Mouse (Mus musculus) thymus, adult 2 months (tissue): Measurements from ENCODE around the gene 1600015I10Rik.

ENCODE experiments used
- CTCF ChIP-seq: fragments of 200-500 bp; IDR thresholded peaks from 2 replicates; pipeline ENCODE4 v1.5.1; 2012; ENCODE audit warnings: mild to moderate bottlenecking, control low read depth, low read length, moderate library complexity, borderline replicate concordance; ENCODE audit not compliant: control insufficient read depth, poor library complexity, insufficient read depth; ENCODE audit errors: extremely low read depth
- POLR2A ChIP-seq: fragments of 200-500 bp; IDR thresholded peaks from 2 replicates; pipeline ENCODE4 v1.6.1; 2012; ENCODE audit warnings: mild to moderate bottlenecking, low read length, control low read depth, moderate library complexity; ENCODE audit not compliant: control insufficient read depth, poor library complexity, insufficient read depth; ENCODE audit errors: extremely low read depth

- TF ChIP-seq CTCF (no peak), POLR2A (no peak)
Measured at GRCm38 (mm10) chr6:48979616-48980015, 49.9 kb downstream of the 1600015I10Rik start.
